Mouse (Mus musculus) layer of hippocampus, postnatal 14 days (tissue): ENCODE measurements at regions not wholly inside any gene's neighbourhood (a gene's known extent, or its start where the extent isn't known, plus 50 kb on each side); places are given as distances from the start of the nearest gene placed in this dataset.

Source experiments
- DNase-seq, 2 experiments: peaks; one replicate each; pipeline ENCODE4 v3.0.0; 2021 to 2022; ENCODE audit warnings: low spot score in 2 of 2, mixed read lengths in 1 of 2

DNA sequence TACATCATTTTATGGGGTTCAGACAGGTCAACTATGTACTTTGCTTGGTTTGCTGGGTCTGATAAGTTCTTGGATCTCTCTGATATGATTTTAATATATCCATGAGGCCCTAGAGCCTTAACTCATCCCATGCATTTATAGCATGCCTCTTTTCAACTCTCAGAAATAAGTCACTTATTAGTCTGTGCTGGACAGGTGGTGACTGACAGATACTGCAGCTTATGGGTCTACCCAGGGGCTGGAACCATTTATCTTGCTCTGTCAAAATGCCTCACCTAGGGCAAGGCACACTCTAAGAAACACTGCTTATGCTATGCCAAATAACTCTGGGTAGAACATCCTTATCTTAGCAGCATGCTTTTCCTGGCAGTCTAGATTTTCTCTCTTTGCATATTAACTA, 225.6 kb downstream of the Mbnl1 start:
- no peak for DNase-seq

DNA sequence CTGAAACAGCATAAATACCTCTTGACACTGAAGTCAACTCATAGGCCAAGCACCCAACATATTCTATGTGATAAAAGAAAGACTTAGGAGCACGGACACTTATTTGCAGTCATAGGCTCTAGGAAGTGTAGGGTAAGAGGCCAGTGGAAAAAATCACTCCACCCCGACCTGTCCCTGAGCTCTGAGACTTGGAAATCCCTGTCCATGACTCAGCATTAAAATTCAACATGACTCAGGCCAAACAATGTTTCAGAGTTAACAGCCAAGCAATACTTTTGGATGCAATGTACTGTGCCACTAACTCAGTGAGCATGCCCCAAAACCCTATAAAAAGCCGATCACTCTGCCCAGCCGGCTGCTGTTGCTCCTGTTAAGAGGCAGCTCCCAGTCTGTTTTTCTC, 234.5 kb downstream of the Mbnl1 start:
- DNase-seq, result no peak

DNA sequence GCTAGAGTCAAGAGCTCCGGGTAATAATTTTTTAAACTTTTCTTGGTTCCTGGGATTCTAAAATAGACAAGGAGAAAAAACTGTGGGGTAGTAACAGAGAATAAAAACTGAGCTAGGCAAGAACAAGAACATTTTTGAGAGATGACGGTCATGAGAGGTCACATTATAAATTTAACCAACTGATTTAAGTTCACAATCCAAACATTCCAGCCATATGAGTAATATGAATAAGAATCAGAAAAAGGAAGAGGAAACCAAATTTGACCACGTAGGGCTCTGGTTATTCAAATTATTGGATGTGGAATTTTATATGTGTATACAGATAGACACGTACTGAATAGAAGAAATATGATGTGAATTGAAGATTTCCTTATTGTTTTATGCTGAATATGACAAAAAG, 240.3 kb downstream of the Mbnl1 start:
- DNase-seq, result no peak

DNA sequence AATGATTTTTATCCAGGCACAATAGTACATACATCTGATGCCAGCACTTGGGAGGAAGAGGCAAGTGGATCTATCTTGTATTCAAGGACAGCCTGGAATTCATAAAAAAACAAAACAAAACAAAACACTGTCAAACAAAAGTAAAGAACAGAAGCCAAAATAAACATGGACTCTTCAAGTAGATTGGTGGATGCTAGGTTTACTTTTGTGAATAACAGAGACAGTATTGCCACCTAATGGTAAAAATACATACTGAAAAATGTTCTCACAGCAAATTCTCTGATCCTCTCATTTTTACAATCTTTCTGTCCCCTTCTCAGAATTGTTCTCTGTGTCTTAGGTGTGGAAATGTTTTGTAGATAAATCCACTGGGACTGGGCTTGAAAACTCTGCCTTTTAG, 247.7 kb downstream of the Mbnl1 start:
- DNase-seq, result peak in 1 of 2 experiments; percentile 13

DNA sequence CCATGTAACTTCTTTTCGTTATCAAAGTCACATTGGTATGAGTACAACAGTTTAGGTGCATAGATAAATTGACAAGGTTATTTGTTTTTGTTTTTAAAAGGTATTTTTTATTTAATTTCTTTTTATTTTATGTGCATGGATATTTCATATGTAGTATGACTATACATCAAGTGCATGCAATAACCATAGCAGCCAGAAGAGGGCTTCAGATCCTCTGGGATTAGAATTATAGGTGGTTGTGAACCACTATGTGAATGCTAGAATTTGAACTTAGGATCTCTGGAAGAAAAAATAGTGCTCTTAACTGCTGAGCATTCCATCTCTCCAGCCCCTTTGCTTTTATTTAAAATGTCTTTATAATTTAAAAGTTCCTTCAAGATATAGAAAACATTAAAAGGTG, 258.7 kb downstream of the Mbnl1 start:
- DNase-seq, result no peak

DNA sequence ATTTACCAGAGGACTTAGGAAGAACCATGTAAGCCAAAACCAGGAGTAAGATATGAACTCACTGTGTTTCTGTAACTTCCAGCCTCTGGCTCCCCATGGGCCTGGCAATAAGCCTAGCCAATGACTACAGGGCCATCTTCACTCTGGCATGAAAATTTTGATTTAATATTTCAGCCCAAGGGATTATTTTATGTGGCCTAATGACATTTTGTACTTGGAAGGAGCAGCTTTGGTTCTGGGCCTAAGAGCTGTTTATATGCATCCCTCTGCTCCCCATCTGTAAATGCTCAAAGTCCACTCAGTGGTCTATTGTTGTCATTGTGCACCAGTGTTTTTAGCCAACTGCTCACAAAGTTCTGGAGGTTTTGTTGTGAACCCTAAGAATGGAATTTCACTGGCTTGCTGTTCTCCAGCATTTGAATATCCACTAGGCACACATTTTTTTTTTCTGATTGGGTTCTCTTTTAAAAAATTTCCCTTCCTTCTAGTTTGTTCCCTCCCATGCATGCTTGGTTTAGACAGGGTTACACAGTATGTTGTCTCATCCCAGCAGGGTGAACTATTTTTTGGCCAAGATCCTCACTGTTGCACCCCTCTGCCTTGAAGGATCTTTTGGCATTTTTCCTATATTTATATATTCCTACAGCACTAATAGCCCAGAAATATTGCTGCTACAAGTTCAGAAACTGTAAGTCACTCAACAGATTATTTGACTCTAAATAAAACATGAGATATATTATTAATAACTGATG, 261.9 kb upstream of the P2ry1 start:
- no peak for DNase-seq

DNA sequence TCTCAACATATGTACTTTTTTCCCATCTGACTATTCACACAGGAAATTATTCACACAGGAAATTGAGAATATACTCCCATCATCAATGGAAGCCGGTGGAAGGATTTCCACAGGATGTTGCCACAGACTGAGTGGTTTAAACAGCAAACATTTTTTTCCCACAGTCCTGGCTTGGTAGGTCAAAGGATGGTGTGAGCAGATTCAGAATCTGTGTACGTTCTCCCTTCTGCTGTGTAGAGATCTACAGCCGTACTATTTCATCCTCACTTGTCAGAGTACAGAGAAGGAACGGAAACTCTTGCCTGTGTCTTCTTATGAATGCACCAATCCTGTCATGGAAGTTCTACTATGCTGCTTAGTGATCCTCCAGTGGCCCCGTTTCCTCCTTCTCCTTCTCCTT, 261.2 kb upstream of the P2ry1 start:
- no peak for DNase-seq

DNA sequence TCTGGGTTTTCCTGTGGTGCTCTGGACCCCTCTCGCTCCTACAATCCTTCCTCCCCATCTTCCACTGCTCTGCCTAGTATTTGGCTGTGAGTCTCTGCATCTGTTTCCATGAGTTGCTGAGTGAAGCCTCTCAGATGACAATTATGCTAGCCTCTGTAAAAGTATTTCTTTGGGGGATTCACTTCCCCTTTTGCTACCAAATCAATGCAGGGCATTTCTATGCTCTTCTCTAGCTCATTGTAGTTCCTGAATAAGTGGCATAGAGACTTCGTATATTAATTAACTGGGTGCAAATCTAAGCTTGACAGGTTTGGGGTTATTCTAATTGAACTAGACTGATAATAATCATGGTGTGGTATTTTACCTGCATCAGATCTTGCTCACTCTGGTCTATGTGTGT, 260.4 kb upstream of the P2ry1 start:
- no peak for DNase-seq

DNA sequence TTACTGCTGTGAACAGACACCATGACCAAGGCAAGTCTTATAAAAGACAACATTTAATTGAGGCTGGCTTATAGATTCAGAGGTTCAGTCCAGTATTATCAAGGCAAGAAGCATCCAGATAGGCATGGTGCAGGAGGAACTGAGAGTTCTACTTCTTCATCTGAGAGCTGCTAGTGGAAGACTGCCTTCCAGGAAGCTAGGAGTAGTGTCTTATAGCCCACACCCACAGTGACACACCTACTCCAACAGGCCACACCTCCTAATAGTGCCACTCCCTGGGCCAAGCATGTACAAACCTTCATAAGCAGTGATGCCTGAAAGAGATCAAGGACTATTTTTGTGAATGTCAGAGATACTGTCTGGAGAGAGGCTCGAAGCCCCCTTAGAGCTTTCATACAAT, 257.5 kb upstream of the P2ry1 start:
- no peak for DNase-seq

DNA sequence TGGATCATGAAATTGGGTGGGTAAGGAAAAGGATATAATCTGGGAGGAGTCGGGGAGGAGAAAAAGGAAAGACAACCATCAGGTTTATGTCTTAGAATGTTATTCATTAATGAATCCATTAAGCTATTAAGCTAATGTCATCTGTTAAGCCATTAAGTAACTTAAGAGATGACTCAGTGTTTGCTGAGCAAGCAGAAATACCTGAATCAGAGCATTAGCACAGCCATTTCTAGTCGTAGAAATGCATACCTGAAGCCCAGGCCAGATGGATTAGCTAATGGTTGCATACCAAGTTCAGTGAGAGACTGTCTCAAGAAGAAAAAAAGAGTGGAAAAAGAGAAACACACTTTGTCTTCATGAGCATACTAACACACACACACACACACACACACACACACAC, 244.0 kb upstream of the P2ry1 start:
- no peak for DNase-seq

DNA sequence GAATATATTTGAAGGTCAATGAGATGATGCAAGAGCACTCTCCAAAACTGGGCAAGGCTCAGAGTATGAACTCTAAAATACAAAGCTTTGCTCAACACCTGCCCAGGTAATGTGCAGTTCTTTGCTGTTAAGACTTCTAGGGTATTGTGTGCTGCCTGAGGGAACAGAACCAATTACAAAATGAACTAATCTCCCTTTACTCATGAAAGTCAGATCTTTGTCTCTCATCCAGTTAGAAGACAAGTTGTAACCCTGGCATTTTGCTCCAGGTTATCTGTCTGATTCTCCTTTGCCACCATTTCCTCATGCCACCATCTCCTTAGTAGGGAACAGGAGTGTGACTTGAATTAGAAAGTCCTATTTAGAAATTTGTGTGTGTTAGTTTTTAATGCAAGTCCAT, 243.5 kb upstream of the P2ry1 start:
- DNase-seq, result no peak

DNA sequence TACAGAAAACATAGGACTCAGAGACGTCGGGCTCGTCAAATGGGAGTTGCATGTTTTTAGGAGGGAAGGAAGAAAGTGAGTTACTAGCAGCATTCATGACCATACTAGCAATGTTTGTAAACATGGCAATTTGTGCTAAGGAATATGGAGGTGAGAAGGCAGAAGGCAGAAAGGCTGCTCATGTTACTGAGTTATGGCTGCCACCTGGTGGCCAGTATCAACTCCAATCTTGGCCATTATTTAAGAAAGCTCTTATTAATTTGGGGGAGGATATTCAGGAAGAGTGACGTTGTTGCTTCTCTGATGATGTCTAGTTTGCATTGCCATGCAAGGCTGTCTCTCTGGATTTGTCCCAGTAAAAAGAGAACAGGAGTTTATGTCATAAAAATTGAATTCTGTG, 239.7 kb upstream of the P2ry1 start:
- DNase-seq, result peak in 1 of 2 experiments; percentile 7

DNA sequence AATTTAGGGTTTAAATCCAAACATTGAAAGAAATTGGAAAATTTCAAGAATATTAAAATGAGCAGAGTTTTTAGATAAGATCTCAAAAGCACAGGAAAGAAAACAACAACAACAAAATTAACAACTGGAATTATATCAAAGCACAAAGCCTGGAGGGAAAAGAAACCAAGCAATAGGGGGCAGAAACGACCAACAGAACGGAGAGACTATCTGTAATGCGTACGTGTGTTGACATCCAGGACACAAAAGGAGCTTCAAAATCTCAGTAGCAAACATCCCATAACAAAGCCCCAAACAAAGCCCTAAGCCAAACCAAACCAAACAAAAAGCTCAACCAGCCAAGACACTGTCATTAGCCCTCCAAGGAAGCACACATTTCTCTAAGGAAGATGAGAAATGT, 237.5 kb upstream of the P2ry1 start:
- no peak for DNase-seq

DNA sequence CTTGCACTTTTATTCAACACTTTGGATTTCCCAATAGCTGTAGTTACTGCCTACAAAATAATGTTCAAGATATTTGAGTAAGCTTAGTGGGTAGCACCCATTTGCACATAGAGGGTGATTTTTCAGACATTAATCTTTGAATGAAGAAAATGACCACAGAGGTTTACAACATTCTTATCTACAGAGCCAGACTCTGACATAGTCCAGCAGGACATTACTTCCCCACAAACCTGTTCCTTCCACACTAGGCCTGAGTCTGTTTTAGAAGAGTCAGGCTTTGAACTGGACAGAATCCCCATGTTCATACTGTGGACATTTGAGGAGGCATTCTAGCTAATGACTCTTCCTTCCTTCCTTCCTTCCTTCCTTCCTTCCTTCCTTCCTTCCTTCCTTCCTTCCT, 233.6 kb upstream of the P2ry1 start:
- DNase-seq, result no peak

DNA sequence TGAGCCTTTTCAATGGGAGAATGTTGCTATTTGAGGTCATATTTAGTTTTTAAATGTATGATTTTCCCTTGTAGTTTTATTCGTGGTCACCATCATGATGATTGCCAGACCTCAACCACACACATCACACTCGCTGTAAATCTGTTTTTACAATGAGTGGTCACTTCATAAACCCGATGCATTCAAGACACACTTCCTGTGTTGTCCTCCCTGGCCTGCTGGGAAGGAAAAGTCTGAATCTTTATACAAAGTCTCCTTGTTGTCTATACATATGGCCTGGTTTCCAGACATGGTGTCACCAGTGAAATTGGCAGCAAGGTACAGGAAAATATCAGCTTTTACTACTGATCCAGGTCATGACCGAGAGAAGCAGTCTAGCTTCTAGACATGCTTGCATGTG, 230.7 kb upstream of the P2ry1 start:
- DNase-seq, result no peak

DNA sequence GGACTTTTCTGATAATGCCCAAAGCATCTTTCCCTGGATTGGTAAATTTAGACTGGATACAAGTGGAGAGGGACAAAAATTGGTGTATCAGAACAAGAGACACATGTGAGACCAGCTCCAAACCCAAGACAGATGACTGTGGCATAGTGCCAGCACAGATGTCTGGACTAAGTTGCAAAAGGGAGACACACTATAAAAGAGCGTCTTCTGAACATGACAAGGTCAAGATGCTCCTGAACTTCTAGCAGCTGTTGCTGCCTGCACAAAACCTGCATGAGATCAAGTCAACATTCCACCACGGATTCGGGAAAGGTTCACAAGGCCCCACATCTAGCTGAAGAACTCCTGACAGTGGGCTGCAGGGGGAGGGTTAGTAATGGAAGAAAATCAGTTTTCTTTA, 229.2 kb upstream of the P2ry1 start:
- DNase-seq, result no peak

DNA sequence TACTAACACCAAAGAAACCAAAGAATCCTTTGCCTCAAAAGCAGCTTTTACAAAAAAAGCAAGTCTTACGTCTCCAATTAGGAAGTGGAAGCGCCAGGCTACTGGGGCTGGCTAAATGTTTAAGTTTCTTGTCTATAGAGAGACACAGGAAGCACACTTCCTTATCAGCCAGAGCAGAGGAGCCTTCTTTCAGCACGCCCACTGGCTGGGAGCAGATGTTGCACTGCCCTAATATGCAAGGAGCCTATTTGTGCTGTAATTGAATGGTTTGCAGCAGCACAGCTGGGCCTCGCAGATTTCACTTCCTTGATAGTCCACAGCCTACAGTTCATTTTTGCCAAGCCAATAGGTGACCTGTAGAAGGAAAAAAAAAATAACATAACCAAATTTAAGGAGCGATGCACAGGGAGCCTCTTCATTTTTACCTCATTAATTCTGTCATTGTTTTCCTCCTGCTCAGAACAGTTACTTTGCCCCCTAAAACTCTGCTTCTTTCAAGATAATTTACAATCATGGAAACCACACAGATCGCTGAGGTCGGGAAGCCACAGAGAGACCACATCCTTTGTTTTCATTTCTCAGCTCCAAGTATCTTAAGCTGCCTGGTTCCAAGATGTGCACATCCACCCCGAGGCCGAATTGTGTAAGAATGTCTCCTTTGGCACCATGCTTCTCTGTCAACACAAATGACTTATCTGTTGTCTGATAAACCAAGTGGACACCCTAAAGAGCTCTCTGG, 217.3 kb upstream of the P2ry1 start:
- no peak for DNase-seq

DNA sequence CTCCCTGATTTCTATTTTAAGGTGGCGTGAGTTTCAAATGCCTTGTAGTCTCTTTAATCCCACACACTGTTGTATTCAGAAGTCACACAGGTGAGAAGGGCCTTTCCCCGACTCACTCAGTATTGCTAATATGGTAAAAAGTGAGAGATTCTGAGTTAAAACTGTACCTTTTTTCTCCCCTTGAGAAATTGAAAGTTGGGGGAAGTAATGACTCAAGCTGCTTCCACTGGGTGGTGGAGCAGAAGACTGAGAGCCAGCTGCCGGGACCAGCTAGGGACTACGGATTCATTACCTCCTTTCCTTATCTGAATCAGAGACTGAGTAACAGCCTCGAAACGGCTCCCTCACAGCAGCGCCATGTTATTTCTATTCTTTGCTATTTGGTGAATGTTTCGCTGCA, 214.6 kb upstream of the P2ry1 start:
- DNase-seq, result no peak

DNA sequence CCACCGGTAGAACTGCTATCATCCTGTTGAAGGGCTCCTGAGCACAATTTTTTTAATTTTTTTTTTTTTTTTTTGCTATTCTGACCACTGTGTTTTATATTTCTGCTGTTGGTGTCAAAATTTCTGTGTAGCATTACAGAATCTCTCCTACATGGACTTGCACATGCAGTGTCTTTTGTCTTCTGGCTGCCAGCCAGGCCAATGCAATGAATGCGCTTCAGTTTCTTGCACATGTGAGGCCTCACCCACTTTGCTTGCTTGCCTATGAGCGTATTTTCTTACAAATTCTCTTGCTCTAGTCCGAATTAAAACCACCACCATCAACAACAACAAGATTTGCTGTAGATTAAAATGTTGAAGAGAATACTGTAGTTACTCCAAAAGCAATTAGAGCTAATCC, 213.2 kb upstream of the P2ry1 start:
- no peak for DNase-seq

DNA sequence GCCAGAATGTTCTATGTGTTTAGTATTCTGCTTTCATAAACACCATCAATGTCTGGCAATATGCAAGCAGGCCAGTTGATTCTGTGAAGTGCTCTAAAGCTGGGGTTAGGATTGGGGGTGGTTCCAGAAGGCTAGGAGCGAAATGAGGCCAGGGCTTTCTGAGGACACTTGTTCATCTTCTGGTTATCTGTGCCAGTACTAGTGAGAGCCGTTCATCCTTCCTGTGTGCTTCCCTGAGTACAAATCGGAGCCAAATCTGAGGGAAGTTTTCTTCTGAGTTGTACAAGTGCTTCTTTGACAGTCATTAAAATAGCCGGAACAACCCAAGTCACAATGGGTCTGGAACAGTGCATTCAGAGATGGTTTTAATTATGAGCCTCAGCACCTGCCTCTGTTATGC, 210.4 kb upstream of the P2ry1 start:
- peak in 1 of 2 experiments; percentile 29 for DNase-seq

DNA sequence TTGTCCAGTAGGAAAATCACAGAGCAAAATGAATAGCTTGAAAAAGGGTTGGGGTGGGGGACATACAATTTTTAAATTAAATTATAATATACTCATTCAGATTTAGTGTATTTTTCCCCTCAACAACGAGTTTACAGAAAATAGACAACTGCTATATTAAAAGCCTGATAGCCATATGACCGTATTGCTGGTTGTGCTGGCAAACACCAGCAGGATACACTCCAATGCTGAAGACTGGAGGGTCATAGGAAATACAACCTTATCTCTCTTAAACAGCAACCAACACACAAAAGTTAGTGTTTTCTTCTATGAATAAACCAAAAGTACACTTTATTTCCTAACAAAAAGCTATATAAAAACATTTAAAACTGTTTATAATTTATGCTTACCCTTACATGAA, 206.4 kb upstream of the P2ry1 start:
- no peak for DNase-seq

DNA sequence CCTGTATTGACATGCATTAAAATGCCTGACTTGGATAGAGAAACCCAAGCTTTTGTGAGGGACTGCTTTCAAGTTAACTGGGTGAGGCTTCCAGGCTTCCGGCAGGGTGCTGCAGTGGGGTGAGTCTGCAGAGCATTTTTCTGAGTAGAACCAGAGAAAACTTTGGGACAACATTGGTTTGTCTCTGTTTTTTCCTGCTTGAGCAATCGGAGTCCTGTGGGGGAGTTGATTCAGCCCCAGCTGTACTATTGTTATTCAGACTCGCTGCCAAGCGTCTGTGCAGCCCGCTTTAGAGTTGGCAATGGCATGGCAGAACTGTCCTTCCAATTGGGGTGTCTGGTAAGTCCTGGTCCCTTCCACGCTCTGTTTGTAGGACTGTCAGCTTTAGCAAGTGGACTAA, 204.8 kb upstream of the P2ry1 start:
- peak; percentile 21 to 46 for DNase-seq

DNA sequence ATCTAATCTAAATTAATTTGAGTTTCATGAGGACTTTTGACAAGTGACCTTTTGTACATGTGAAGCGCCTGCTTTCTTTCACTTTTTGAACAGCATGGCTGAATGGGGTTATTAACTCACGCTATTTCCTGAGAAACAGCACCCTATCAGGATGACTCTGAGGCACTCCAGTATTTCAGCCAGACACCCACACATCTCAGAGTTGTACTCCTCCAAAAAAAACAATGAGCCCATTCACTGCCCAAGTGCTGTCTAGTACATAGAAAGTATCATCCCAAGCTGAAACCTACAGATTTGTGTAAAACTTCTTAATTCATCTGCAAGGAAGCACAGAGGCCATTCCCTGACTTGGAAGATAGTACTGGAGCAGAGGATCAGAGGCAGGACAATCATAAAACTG, 204.1 kb upstream of the P2ry1 start:
- no peak for DNase-seq
